Mouse (Mus musculus) neutrophil, adult 5-6 weeks (primary cell): Measurements from ENCODE around the gene Paf1. TPM values are rescaled to one million over a fixed set of nuclear protein-coding genes. Genes with fewer than 3 reads are reported as not detected.

ENCODE experiments used
- ATAC-seq: fragments of 151-379, 151-347 bp; 2 replicates; pipeline ENCODE4 v1.8.0; 2017; ENCODE audit warnings: mild to moderate bottlenecking, moderate TSS enrichment; ENCODE audit not compliant: insufficient number of reproducible peaks, poor library complexity, low FRiP score, severe bottlenecking; ENCODE audit errors: extremely low read depth
- total RNA-seq: library from RNA; stranded (forward); fragments of 200-1000 nt; gene quantifications from 2 replicates; pipeline ENCODE4 v1.2.3, GENCODE M21; 2017

Paf1 gene
- total RNA-seq, 1 experiment from 2014 or later: 218 TPM

GRCm38 (mm10) chr7:28447101-28447830 is 54.5 kb downstream of the Paf1 start:
- no peak for ATAC-seq

- no peak for ATAC-seq
Measured at GRCm38 (mm10) chr7:28447865-28448820, 55.4 kb downstream of the Paf1 start.

Other genes with a start within 250 kb of the Paf1 start
- gene Fbl, start 223.2 kb upstream of the Paf1 start, total RNA-seq: 49.8 and 55.4 TPM in 2 replicates
- gene Dyrk1b, start 213.5 kb upstream of the Paf1 start, total RNA-seq: 11.5 and 13.2 TPM in 2 replicates
- gene Eid2, start 125.1 kb upstream of the Paf1 start, total RNA-seq: 1.2 TPM in 1 of 2 replicates, not detected in the other
- gene Eid2b, start 115.2 kb upstream of the Paf1 start, total RNA-seq: 5.0 and 5.9 TPM in 2 replicates
- gene Selenov, start 101.8 kb upstream of the Paf1 start, total RNA-seq: not detected in 2 replicates
- gene Dll3, start 90.7 kb upstream of the Paf1 start, total RNA-seq: 0.12 and 0.47 TPM in 2 replicates
- 8.5 and 10.0 TPM in 2 replicates for gene Timm50, start 80.9 kb upstream of the Paf1 start, total RNA-seq
- 118 and 126 TPM in 2 replicates for gene Supt5, start 54.2 kb upstream of the Paf1 start, total RNA-seq
- gene Rps16, start 42.3 kb upstream of the Paf1 start, total RNA-seq: 700 and 800 TPM in 2 replicates
- 32.6 and 39.7 TPM in 2 replicates for gene Plekhg2, start 20.4 kb upstream of the Paf1 start, total RNA-seq
- gene Zfp36, start 12.7 kb upstream of the Paf1 start, total RNA-seq: 496 and 563 TPM in 2 replicates
- 9.1 and 9.8 TPM in 2 replicates for gene Med29, start 243 bp upstream of the Paf1 start, total RNA-seq
- gene Gmfg, start 44.5 kb downstream of the Paf1 start, total RNA-seq: 1,008 and 1,024 TPM in 2 replicates
- gene Lrfn1, start 59.0 kb downstream of the Paf1 start, total RNA-seq: 0.37 and 0.47 TPM in 2 replicates
- not detected in 2 replicates for gene Ifnl2, start 117.5 kb downstream of the Paf1 start, total RNA-seq
- not detected in 2 replicates for gene Ifnl3, start 129.9 kb downstream of the Paf1 start, total RNA-seq
- gene Sycn, start 147.9 kb downstream of the Paf1 start, total RNA-seq: not detected in 2 replicates
- gene Nccrp1, start 154.3 kb downstream of the Paf1 start, total RNA-seq: 0.49 and 0.70 TPM in 2 replicates
- gene Samd4b, start 205.2 kb downstream of the Paf1 start, total RNA-seq: 15.2 and 16.8 TPM in 2 replicates
- 6.6 and 8.8 TPM in 2 replicates for gene Pak4, start 205.2 kb downstream of the Paf1 start, total RNA-seq
- gene Acp7, start 238.4 kb downstream of the Paf1 start, total RNA-seq: not detected in 2 replicates